Mouse (Mus musculus) gonadal fat pad, adult 2 months (tissue): ENCODE results near the gene Cish. TPM values are rescaled to one million over a fixed set of nuclear protein-coding genes. Genes with fewer than 3 reads are reported as not detected.
"Not testable (repeated sequence)": the region's sequence is repeated elsewhere in the genome, so short reads cannot be mapped to it uniquely, and the experiment has no call there.

Experiments used
- DNase-seq: peaks from one replicate; pipeline ENCODE4 v3.0.0-alpha.2; 2012; ENCODE audit warnings: low read depth
- polyA plus RNA-seq: library from polyadenylated mRNA; depleted of rRNA; stranded (reverse); fragments of >200 nt; gene quantifications from 2 replicates; pipeline ENCODE4 v1.2.3, GENCODE M21; 2012

Cish gene
- polyA plus RNA-seq, 1 experiment, result 14.5 TPM

GRCm38 (mm10) chr9:107298059-107298780 lies 2.4 kb downstream of the Cish start:
- DNase-seq, result no peak

- DNase-seq, result no peak
Observed at GRCm38 (mm10) chr9:107298876-107299275, 3.0 kb downstream of the Cish start.

DNA sequence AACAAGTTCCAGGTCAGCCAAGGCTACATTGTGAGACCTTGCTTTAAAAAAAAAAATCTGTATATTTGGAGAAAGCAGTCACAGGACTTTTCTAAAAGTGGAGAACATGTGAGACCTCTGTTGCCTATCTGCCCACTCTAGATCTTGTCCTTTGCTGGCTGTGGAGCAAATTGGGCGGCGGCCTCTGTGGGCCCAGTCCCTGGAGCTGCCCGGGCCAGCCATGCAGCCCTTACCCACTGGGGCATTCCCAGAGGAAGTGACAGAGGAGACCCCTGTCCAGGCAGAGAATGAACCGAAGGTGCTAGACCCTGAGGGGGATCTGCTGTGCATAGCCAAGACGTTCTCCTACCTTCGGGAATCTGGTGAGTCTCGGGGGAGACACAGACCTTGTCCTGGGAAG lies 4.0 kb downstream of the Cish start:
- no peak for DNase-seq

- DNase-seq, result no peak
Observed at GRCm38 (mm10) chr9:107300224-107300973, 4.6 kb downstream of the Cish start.

- DNase-seq, result no peak
Observed at GRCm38 (mm10) chr9:107301554-107302331, 5.9 kb downstream of the Cish start.

- DNase-seq, result no peak
Observed at GRCm38 (mm10) chr9:107302592-107302991, 6.8 kb downstream of the Cish start.

- DNase-seq, result no peak
Observed at GRCm38 (mm10) chr9:107303121-107303820, 7.4 kb downstream of the Cish start.

DNA sequence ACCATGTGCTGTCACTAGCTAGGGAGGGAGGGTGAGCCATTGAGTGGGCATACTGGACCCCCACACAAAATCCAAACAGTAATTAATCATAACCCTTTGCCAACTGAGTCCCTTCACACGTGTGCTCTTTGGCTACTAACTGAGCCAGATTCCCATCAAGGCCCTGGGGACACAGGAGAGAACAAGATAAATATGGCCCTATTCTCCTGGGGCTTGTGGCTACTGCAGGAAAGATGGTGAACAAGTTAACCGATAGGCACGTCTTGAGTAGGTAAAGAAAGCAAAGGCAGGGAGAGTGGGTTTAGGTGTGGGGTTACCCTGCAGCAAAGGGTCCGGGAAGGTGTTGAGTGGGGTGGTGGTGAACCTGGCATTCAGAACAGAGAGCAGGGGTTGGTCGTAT lies 8.1 kb downstream of the Cish start:
- no peak for DNase-seq

- no peak for DNase-seq
Observed at GRCm38 (mm10) chr9:107304383-107304782, 8.6 kb downstream of the Cish start.

- no peak for DNase-seq
Observed at GRCm38 (mm10) chr9:107305012-107305411, 9.2 kb downstream of the Cish start.

GRCm38 (mm10) chr9:107305601-107306542 lies 10.0 kb downstream of the Cish start:
- no peak for DNase-seq

GRCm38 (mm10) chr9:107306673-107307072 lies 10.8 kb downstream of the Cish start:
- DNase-seq, result not testable (repeated sequence)

DNA sequence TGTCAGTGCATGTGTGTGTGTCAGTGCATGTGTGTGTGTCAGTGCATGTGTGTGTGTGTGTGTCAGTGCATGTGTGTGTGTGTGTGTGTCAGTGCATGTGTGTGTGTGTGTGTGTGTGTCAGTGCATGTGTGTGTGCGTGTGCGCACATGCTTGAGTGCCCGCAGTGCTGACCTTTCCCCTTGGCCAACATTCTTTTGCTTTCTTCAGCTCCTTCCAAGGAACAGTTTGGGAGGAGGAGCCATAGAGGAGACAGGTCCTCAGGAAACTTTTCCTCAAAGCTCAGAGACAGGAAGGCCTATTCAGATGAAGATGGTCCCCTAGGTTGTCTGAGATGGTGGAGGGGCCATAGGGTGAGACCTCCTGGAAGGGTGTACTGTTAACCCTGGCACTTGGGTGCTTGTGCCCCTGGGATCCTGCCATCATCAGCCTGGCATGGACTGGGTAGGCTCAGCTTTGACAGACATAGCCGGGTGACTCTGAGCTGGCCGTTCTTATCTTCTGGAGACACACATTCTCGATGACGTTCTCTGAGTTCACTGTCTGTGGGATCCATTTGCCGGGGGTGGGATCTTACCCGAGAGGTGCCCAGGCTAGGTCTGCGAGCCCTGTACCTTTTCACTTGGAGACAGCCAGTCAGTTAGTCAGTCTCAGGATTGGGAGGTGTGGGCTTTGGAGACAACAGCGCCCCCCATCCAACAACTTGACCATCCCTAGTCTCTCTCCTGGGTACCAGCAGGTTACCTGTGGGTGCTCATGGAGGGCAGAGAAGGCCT lies 11.5 kb downstream of the Cish start:
- DNase-seq, result no peak

DNA sequence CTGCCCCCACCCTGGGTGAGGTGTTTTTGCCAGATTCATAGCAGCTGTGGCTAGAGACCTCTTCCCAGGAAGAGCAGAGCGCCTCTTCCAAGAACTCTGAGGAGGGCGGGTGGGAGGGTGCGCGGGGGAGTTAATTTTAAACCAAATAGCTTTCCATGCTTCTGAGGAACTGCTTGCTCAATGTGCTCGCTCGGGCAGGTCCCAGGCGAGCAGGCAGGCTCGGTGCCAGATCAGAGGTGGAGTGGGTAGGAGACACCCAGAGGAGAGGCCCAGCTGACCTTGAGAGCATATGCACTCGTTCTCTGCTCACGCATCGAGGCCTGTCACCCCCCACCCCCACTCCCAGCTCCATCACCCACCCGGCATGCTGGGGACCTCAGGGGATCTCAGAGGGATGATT lies 12.1 kb downstream of the Cish start:
- no peak for DNase-seq

- DNase-seq, result no peak
Observed at GRCm38 (mm10) chr9:107308346-107309000, 12.6 kb downstream of the Cish start.

- no peak for DNase-seq
Observed at GRCm38 (mm10) chr9:107309171-107309570, 13.3 kb downstream of the Cish start.

- no peak for DNase-seq
Observed at GRCm38 (mm10) chr9:107309600-107309999, 13.8 kb downstream of the Cish start.

DNA sequence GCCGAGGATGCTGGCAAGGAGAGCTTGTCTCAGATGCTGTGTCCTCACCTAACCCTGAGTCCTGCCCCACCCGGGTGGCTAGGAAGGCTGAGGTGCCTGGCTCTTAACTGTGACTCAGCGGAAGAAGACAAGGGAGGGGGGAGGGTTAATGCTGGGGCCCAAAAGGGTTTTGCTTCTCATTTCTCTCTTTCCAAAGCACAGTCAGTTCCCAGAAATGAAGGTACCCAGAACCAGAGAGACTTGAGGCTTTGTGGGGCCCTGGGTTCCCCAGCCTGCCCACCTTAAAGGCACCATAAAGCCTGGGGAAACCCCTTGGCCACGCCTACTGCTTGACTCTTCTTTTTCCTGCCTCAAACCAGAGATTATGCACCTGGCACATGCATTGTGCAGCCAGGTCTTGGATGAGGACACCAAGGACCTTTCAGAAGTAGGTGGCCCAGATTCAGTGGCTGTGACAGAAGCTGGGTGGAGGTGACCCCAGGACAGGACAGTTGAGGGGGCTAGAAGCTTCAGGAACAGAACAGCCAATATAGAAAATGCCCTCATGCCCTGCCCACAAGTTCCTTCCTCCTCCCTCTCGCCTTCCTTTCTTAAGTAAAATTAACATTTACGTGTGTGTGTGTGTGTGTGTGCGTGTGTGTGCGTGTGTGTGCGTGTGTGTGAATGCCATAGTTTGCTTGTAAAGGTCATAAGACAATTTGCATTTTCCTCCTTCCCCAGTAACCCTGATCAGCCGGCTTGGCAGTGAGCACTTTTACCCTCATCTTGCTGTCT lies 17.2 kb downstream of the Cish start:
- DNase-seq, result no peak

- no peak for DNase-seq
Observed at GRCm38 (mm10) chr9:107313926-107314325, 18.1 kb downstream of the Cish start.
